Mouse (Mus musculus) neural tube, embryonic 12.5 days (tissue): ENCODE measurements at regions not wholly inside any gene's neighbourhood (a gene's known extent, or its start where the extent isn't known, plus 50 kb on each side); places are given as distances from the start of the nearest gene placed in this dataset.

ENCODE experiments used
- ATAC-seq: fragments of 200-750 bp; cut with Nextera tagmentation; 2 replicates; pipeline ENCODE4 v1.8.0; 2017; ENCODE audit warnings: low read depth, mild to moderate bottlenecking, moderate TSS enrichment, moderate library complexity; ENCODE audit not compliant: low FRiP score
- H3K27ac ChIP-seq: fragments of 300-500 bp; sonication (generic); 2 replicates; pipeline ENCODE4 v1.5.1; 2016
- H3K27me3 ChIP-seq: fragments of 300-500 bp; sonication (generic); replicated peaks from 2 replicates; pipeline ENCODE4 v1.6.1; 2016; ENCODE audit warnings: mild to moderate bottlenecking
- H3K36me3 ChIP-seq: fragments of 300-500 bp; sonication (generic); 2 replicates; pipeline ENCODE4 v1.6.1; 2016; ENCODE audit warnings: mild to moderate bottlenecking
- H3K4me1 ChIP-seq: fragments of 300-500 bp; sonication (generic); 2 replicates; pipeline ENCODE4 v1.6.1; 2016
- H3K4me2 ChIP-seq: fragments of 300-500 bp; sonication (generic); replicated peaks from 2 replicates; pipeline ENCODE4 v1.6.1; 2016; ENCODE audit warnings: mild to moderate bottlenecking
- H3K4me3 ChIP-seq: fragments of 300-500 bp; sonication (generic); 2 replicates; pipeline ENCODE4 v1.5.1; 2016
- H3K9ac ChIP-seq: fragments of 300-500 bp; sonication (generic); 2 replicates; pipeline ENCODE4 v1.6.1; 2016; ENCODE audit warnings: mild to moderate bottlenecking
- H3K9me3 ChIP-seq: fragments of 300-500 bp; sonication (generic); 2 replicates; pipeline ENCODE4 v1.6.1; 2016; ENCODE audit warnings: mild to moderate bottlenecking
- WGBS: fragments of 180-500 bp; shearing (Covaris S2); methylation state at CpG from one replicate; pipeline ENCODE4 v1.1.7; 2016; 5-methylcytosine and 5-hydroxymethylcytosine counted together

DNA sequence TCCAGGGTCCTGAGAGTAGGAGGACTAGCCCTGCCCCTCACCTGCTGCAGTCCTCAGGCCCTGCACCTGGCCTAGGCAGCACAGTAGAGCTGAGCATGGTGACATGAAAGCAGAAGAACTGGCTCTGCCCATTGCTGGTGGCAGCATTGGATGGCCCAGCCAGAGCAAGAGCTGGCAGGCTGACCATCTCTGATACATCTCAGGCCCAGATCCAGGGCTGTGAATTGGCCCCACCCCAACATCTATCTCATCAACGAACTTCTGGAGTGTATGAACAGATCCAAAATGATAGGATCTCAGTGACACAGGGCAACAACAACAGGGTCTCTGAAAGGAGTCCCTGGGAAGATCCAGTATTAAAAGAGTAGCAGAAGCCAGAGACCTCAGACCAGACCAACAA lies 84.0 kb upstream of the Atp6ap2 start:
- Histone ChIP-seq H3K4me2 (no peak overlapping the region), H3K27ac (no peak overlapping the region), H3K36me3 (no peaks in the 10 kb centered on the region), H3K4me1 (no peaks in the 10 kb centered on the region), H3K4me3 (no peak overlapping the region), H3K9ac (no peak overlapping the region), H3K9me3 (no peaks in the 10 kb centered on the region), H3K27me3 (no peaks in the 10 kb centered on the region)
- WGBS = 77% methylated on average over 1 of the region's 1 CpGs
- ATAC-seq = no peak

DNA sequence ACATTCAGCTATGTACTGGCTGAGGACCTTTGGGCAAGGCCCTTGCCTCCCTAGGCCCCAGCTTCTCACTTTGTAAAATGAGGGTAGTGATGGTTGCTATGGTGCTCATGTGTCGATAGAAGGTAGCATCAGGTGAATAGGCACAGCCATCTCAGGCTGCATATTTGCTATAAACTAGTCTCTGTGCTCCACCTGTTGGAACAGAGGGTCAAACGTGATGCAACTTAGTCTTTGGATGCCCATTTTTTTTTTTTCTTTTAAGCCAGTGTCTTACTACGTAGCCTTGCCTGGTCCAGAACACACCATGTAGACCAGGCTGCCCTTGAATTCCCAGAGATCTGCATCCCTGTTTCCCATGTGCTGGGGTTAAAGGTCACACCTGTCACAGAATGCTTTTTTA lies 76.5 kb upstream of the Atp6ap2 start:
- no peaks in the 10 kb centered on the region for H3K4me1 ChIP-seq
- no peak for ATAC-seq
- no peak overlapping the region for H3K4me3 ChIP-seq
- H3K4me2 ChIP-seq = no peak overlapping the region
- H3K9me3 ChIP-seq = no peaks in the 10 kb centered on the region
- 74% methylated on average over 3 of the region's 3 CpGs for WGBS
- H3K9ac ChIP-seq = no peak overlapping the region
- no peak overlapping the region for H3K27ac ChIP-seq
- no peaks in the 10 kb centered on the region for H3K27me3 ChIP-seq
- H3K36me3 ChIP-seq = no peaks in the 10 kb centered on the region

DNA sequence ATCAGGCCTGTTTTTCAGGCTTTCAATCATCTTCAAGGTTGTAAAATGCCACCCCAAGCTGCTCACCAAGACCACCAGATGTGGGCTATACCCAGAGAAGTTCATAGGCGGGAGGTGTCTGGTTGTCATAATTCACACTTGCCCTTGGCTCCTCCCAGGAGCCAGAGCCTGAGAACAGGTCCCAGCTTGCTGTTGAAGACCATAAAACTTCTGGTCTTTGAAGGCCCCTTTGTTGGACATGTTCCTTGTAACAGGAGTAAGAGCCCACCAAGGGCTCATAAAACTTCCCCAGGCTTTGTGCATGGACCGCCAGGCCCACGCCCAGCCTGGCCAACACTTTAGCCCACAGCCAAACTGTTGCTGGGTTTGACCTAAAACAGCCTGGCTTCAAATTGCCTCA lies 62.6 kb upstream of the Atp6ap2 start:
- ATAC-seq = no peak
- H3K27me3 ChIP-seq = no peaks in the 10 kb centered on the region
- H3K27ac ChIP-seq = no peak overlapping the region
- H3K9me3 ChIP-seq = no peaks in the 10 kb centered on the region
- no peaks in the 10 kb centered on the region for H3K36me3 ChIP-seq
- WGBS = 36% methylated on average over 3 of the region's 3 CpGs
- no peak overlapping the region for H3K9ac ChIP-seq
- no peak overlapping the region for H3K4me3 ChIP-seq
- no peaks in the 10 kb centered on the region for H3K4me1 ChIP-seq
- no peak overlapping the region for H3K4me2 ChIP-seq

GRCm38 (mm10) chrX:12530406-12531311 lies 56.9 kb upstream of the Atp6ap2 start:
- Histone ChIP-seq H3K27me3 (no peaks in the 10 kb centered on the region), H3K36me3 (no peaks in the 10 kb centered on the region), H3K27ac (no peak overlapping the region), H3K4me2 (no peak overlapping the region), H3K4me1 (no peaks in the 10 kb centered on the region), H3K9ac (no peak overlapping the region), H3K4me3 (no peak overlapping the region), H3K9me3 (no peaks in the 10 kb centered on the region)
- 65% methylated on average over 6 of the region's 6 CpGs for WGBS
- no peak for ATAC-seq
